Mouse (Mus musculus): ENCODE measurements at regions not wholly inside any gene's neighbourhood (a gene's known extent, or its start where the extent isn't known, plus 50 kb on each side); places are given as distances from the start of the nearest gene placed in this dataset.
A peak's percentile ranks its signal among the peaks of the same experiment; 100 is the strongest.

- peak; percentile 11 for DNase-seq
These were observed 71.2 kb downstream of the Rbm11 start for GRCm38 (mm10) chr16:75663871-75664270.

GRCm38 (mm10) chr16:75667589-75667988 lies 74.9 kb downstream of the Rbm11 start:
- no peak for DNase-seq

GRCm38 (mm10) chr16:75672112-75672511 lies 79.5 kb downstream of the Rbm11 start:
- DNase-seq = peak; percentile 20

GRCm38 (mm10) chr16:75675871-75676270 lies 83.2 kb downstream of the Rbm11 start:
- DNase-seq = no peak

- DNase-seq = no peak
These were observed 84.5 kb downstream of the Rbm11 start for GRCm38 (mm10) chr16:75677180-75677579.
